Mouse (Mus musculus) CH12.LX (cell line): ENCODE data around the gene Epb41.

ENCODE experiments used
- CTCF ChIP-seq, 2 experiments: IDR thresholded peaks in 1 of 2; conservative IDR thresholded peaks in 1 of 2; 2 replicates each; pipeline ENCODE4 v1.5.1; 2011 to 2012; ENCODE audit warnings: low read depth in 2 of 2, low read length in 2 of 2, improper control_type of control experiment in 1 of 2, inconsistent platforms in 1 of 2, mild to moderate bottlenecking in 1 of 2, moderate library complexity in 1 of 2
- EP300 ChIP-seq: IDR thresholded peaks from 2 replicates; pipeline ENCODE4 v1.6.1; 2011; ENCODE audit warnings: low read length, improper control_type of control experiment
- JUND ChIP-seq: conservative IDR thresholded peaks from 2 replicates; pipeline ENCODE4 v1.6.1; 2011; ENCODE audit warnings: low read depth, low read length, improper control_type of control experiment
- MEF2A ChIP-seq: IDR thresholded peaks from 2 replicates; pipeline ENCODE4 v1.6.1; 2014; ENCODE audit warnings: low read depth, mild to moderate bottlenecking, inconsistent platforms, low read length, improper control_type of control experiment, borderline replicate concordance
- MXI1 ChIP-seq: IDR thresholded peaks from 2 replicates; pipeline ENCODE4 v1.6.1; 2011; ENCODE audit warnings: mild to moderate bottlenecking, low read depth, low read length, improper control_type of control experiment
- POLR2A ChIP-seq: IDR thresholded peaks from 2 replicates; pipeline ENCODE4 v1.6.1; 2011; ENCODE audit warnings: low read depth, mild to moderate bottlenecking, improper control_type of control experiment, low read length
- USF1 ChIP-seq: IDR thresholded peaks from 2 replicates; pipeline ENCODE4 v1.6.1; 2014; ENCODE audit warnings: low read depth, mild to moderate bottlenecking, inconsistent platforms, low read length, improper control_type of control experiment
- ZKSCAN1 ChIP-seq: IDR thresholded peaks from 2 replicates; pipeline ENCODE4 v1.6.1; 2012; ENCODE audit warnings: low read depth, inconsistent platforms, low read length, improper control_type of control experiment, borderline replicate concordance

GRCm38 (mm10) chr4:131950657-131951056 is 124.5 kb downstream of the Epb41 start:
- TF ChIP-seq JUND: no peak
- TF ChIP-seq CTCF (conservative IDR thresholded peaks at IDR 0.05 in 1 of 2, IDR thresholded peaks at IDR 0.05 in 1 of 2; ENCODE audit: low read depth in 2 of 2, low read length in 2 of 2): no peak
- TF ChIP-seq MEF2A: no peak
- TF ChIP-seq POLR2A: no peak
- no peak for TF ChIP-seq ZKSCAN1
- TF ChIP-seq USF1: no peak
- no peak for TF ChIP-seq MXI1
- no peak for TF ChIP-seq EP300
